Comparison of ENCODE assay signal across 14 mouse cellular contexts in genomic region chr13:49044145-49044561, GRCm38 (mm10).
A peak's percentile ranks its signal among the peaks of the same experiment; 100 is the strongest.
DNase-seq lines count a peak whose midpoint lies in the region; ATAC-seq lines count a peak whose summit lies in the region.
"Had no signal": no experiment of that assay in that cellular context is flagged by ENCODE, and none has a peak within 500 bp of the region (broad histone marks: within the 10 kb centered on the region; RNA-seq: fewer than 3 reads in every experiment).

No protein-coding gene starts in this region.

- no peak for ATAC-seq in hindbrain, embryonic 12.5 days (ENCODE audit: low FRiP score)
- no peak for ATAC-seq in hindbrain, embryonic 16.5 days
- 0 out of 2 replicates have a peak, but pooled peaks have one; percentile 43 for ATAC-seq in embryonic facial prominence, embryonic 12.5 days (ENCODE audit: insufficient number of reproducible peaks, insufficient read depth, low FRiP score, low TSS enrichment)
- no peak for ATAC-seq in hindbrain, embryonic 15.5 days (ENCODE audit: low FRiP score, low read depth)

- H3K27ac ChIP-seq in hindbrain, embryonic 12.5 days, result peak overlapping the region; percentile 69
- no peak overlapping the region for H3K27ac ChIP-seq in hindbrain, embryonic 16.5 days (ENCODE audit: low read depth, low read length)
- no peak overlapping the region for H3K27ac ChIP-seq in embryonic facial prominence, embryonic 12.5 days
- 0 out of 2 replicates have a peak overlapping the region, but pooled peaks have one; percentile 30 for H3K27ac ChIP-seq in hindbrain, embryonic 15.5 days (replicated peaks)
- H3K27ac ChIP-seq: liver, embryonic 14.5 days had no signal

- DNase-seq in retina, embryonic 14.5 days (ENCODE audit: low spot score), result peak; percentile 87
- DNase-seq in layer of hippocampus, adult 9-10 months (ENCODE audit: low spot score), result no peak
- no peak for DNase-seq in frontal cortex, postnatal 36 days (ENCODE audit: low spot score in 2 of 2)
- no peak for DNase-seq in spleen, postnatal 10 days (ENCODE audit: low spot score in 2 of 2)
- DNase-seq: cerebellum, adult 18-20 months; kidney, adult 2 months; lung, postnatal 14 days; thymus, adult 18-20 months had no signal

- H3K4me1 ChIP-seq in hindbrain, embryonic 12.5 days, result peaks cover 16% of the 10 kb centered on the region
- peaks cover 5% of the 10 kb centered on the region for H3K4me1 ChIP-seq in hindbrain, embryonic 16.5 days (ENCODE audit: control insufficient read depth, insufficient read depth, low read depth, low read length)
- H3K4me1 ChIP-seq in embryonic facial prominence, embryonic 12.5 days, result 0 out of 2 replicates have a peak, but pooled peaks cover 4% of the 10 kb centered on the region
- H3K4me1 ChIP-seq in hindbrain, embryonic 15.5 days (replicated peaks), result peaks cover 5% of the 10 kb centered on the region; the same call in 1 of the 2 replicates

- peak overlapping the region; percentile 29 for H3K9ac ChIP-seq in hindbrain, embryonic 12.5 days
- no peak overlapping the region for H3K9ac ChIP-seq in hindbrain, embryonic 16.5 days (ENCODE audit: low read depth, low read length)
- H3K9ac ChIP-seq in embryonic facial prominence, embryonic 12.5 days, result no peak overlapping the region
- H3K9ac ChIP-seq in hindbrain, embryonic 15.5 days, result no peak overlapping the region
- H3K9ac ChIP-seq: liver, embryonic 14.5 days had no signal

- H3K4me2 ChIP-seq in hindbrain, embryonic 12.5 days (replicated peaks), result no peak overlapping the region
- H3K4me2 ChIP-seq in hindbrain, embryonic 16.5 days (ENCODE audit: low read length), result no peak overlapping the region
- no peak overlapping the region for H3K4me2 ChIP-seq in embryonic facial prominence, embryonic 12.5 days (replicated peaks)
- no peak overlapping the region for H3K4me2 ChIP-seq in hindbrain, embryonic 15.5 days

- 30% methylated on average over 10 of the region's 10 CpGs for WGBS in hindbrain, embryonic 12.5 days
- 25% methylated on average over 10 of the region's 10 CpGs for WGBS in hindbrain, embryonic 16.5 days
- 41% methylated on average over 10 of the region's 10 CpGs for WGBS in embryonic facial prominence, embryonic 12.5 days
- WGBS in hindbrain, embryonic 15.5 days, result 15% methylated on average over 10 of the region's 10 CpGs

- no peak overlapping the region for H3K4me3 ChIP-seq in hindbrain, embryonic 12.5 days
- no peak overlapping the region for H3K4me3 ChIP-seq in hindbrain, embryonic 16.5 days (ENCODE audit: low read length)
- no peak overlapping the region for H3K4me3 ChIP-seq in embryonic facial prominence, embryonic 12.5 days
- H3K4me3 ChIP-seq in hindbrain, embryonic 15.5 days, result no peak overlapping the region

- no peaks in the 10 kb centered on the region for H3K9me3 ChIP-seq in hindbrain, embryonic 12.5 days (replicated peaks)
- no peaks in the 10 kb centered on the region for H3K9me3 ChIP-seq in hindbrain, embryonic 16.5 days (ENCODE audit: control insufficient read depth, low read length)
- H3K9me3 ChIP-seq in embryonic facial prominence, embryonic 12.5 days, result no peaks in the 10 kb centered on the region
- H3K9me3 ChIP-seq in hindbrain, embryonic 15.5 days, result no peaks in the 10 kb centered on the region
- H3K9me3 ChIP-seq: G1E had no signal

- peaks cover 24% of the 10 kb centered on the region for H3K36me3 ChIP-seq in hindbrain, embryonic 12.5 days
- H3K36me3 ChIP-seq in hindbrain, embryonic 16.5 days (ENCODE audit: control insufficient read depth, insufficient read depth, low read length), result peaks cover 6% of the 10 kb centered on the region; the same call in 1 of the 2 replicates
- H3K36me3 ChIP-seq in embryonic facial prominence, embryonic 12.5 days, result 0 out of 2 replicates have a peak, but pooled peaks cover 3% of the 10 kb centered on the region
- peaks cover 13% of the 10 kb centered on the region for H3K36me3 ChIP-seq in hindbrain, embryonic 15.5 days
- H3K36me3 ChIP-seq: G1E had no signal

- H3K27me3 ChIP-seq in hindbrain, embryonic 12.5 days, result no peaks in the 10 kb centered on the region
- no peaks in the 10 kb centered on the region for H3K27me3 ChIP-seq in hindbrain, embryonic 16.5 days (replicated peaks; ENCODE audit: control insufficient read depth, insufficient read depth, low read length)
- H3K27me3 ChIP-seq in embryonic facial prominence, embryonic 12.5 days, result no peaks in the 10 kb centered on the region
- H3K27me3 ChIP-seq in hindbrain, embryonic 15.5 days, result no peaks in the 10 kb centered on the region

Comparison
In these comparisons a context has a peak if more than half of its experiments do, and no peak if none do; other contexts are left out.
1. H3K27ac ChIP-seq: peak in hindbrain, embryonic 12.5 days (single experiment) and hindbrain, embryonic 15.5 days (single experiment); none in hindbrain, embryonic 16.5 days (single experiment) and embryonic facial prominence, embryonic 12.5 days (single experiment).